Mouse (Mus musculus) bone marrow macrophage, adult 2 months (primary cell): Measurements from ENCODE around the gene Zfand5.

Experiments used
- CTCF ChIP-seq: IDR thresholded peaks from 2 replicates; pipeline ENCODE4 v1.5.1; 2012; ENCODE audit warnings: low read depth, mild to moderate bottlenecking, low read length, moderate library complexity
- POLR2A ChIP-seq: IDR thresholded peaks from 2 replicates; pipeline ENCODE4 v1.6.1; 2012; ENCODE audit warnings: mild to moderate bottlenecking, low read depth, low read length, borderline replicate concordance

GRCm38 (mm10) chr19:21260280-21260679 is 11.8 kb upstream of the Zfand5 start:
- TF ChIP-seq CTCF (no peak), POLR2A (no peak)
